10 mouse cellular contexts compared by ENCODE assay signal in genomic region chr13:48798256-48798771, GRCm38 (mm10).
A peak's percentile ranks its signal among the peaks of the same experiment; 100 is the strongest.
DNase-seq lines count a peak whose midpoint lies in the region; ATAC-seq and TF ChIP-seq lines count a peak whose summit lies in the region.
"Had no signal": no experiment of that assay in that cellular context is flagged by ENCODE, and none has a peak within 500 bp of the region (broad histone marks: within the 10 kb centered on the region; RNA-seq: fewer than 3 reads in every experiment).

No protein-coding gene starts in this region.

- no peak overlapping the region for H3K4me2 ChIP-seq in forebrain, embryonic 12.5 days
- H3K4me2 ChIP-seq in forebrain, embryonic 11.5 days (ENCODE audit: low read depth, low read length, severe bottlenecking): no peak overlapping the region
- no peak overlapping the region for H3K4me2 ChIP-seq in midbrain, embryonic 11.5 days
- H3K4me2 ChIP-seq in midbrain, embryonic 16.5 days (ENCODE audit: low read length): no peak overlapping the region
- no peak overlapping the region for H3K4me2 ChIP-seq in hindbrain, postnatal 0 days (ENCODE audit: low read depth, low read length)
- no peak overlapping the region for H3K4me2 ChIP-seq in stomach, embryonic 16.5 days (ENCODE audit: low read depth, low read length)
- H3K4me2 ChIP-seq: limb, embryonic 13.5 days had no signal

- TF ChIP-seq CTCF in hindbrain, postnatal 0 days (IDR thresholded peaks at IDR 0.05; ENCODE audit: low read depth): no peak

- DNase-seq in forebrain, embryonic 11.5 days (ENCODE audit: low spot score): no peak
- peak; percentile 87 for DNase-seq in midbrain, embryonic 11.5 days (ENCODE audit: low spot score, missing footprints)
- peak; percentile 37 for DNase-seq in hindbrain, postnatal 0 days (ENCODE audit: low spot score)
- DNase-seq in frontal cortex, postnatal 25 days (ENCODE audit: low spot score in 2 of 2): no peak
- DNase-seq in thymus, postnatal 10 days (ENCODE audit: low spot score in 2 of 2): no peak

- H3K9ac ChIP-seq in forebrain, embryonic 12.5 days: no peak overlapping the region
- no peak overlapping the region for H3K9ac ChIP-seq in forebrain, embryonic 11.5 days (ENCODE audit: low read length)
- no peak overlapping the region for H3K9ac ChIP-seq in midbrain, embryonic 11.5 days (ENCODE audit: low read length)
- no peak overlapping the region for H3K9ac ChIP-seq in midbrain, embryonic 16.5 days (ENCODE audit: low read depth, low read length)
- no peak overlapping the region for H3K9ac ChIP-seq in hindbrain, postnatal 0 days (replicated peaks; ENCODE audit: low read length)
- H3K9ac ChIP-seq in stomach, embryonic 16.5 days (ENCODE audit: low read length): no peak overlapping the region
- H3K9ac ChIP-seq: limb, embryonic 13.5 days had no signal

- peak; percentile 34; the same call in 1 of the 2 replicates for ATAC-seq in forebrain, embryonic 12.5 days (ENCODE audit: low FRiP score)
- no peak for ATAC-seq in forebrain, embryonic 11.5 days (replicated peaks; ENCODE audit: low FRiP score)
- ATAC-seq in midbrain, embryonic 11.5 days (ENCODE audit: low FRiP score): no peak
- ATAC-seq in midbrain, embryonic 16.5 days: no peak
- ATAC-seq in hindbrain, postnatal 0 days: peak; percentile 28; the same call in 1 of the 2 replicates
- peak; percentile 70 for ATAC-seq in stomach, embryonic 16.5 days (ENCODE audit: insufficient read depth, low FRiP score)
- ATAC-seq: CD4-positive, CD25-positive, alpha-beta regulatory T cell, adult 4 months had no signal

- H3K9me3 ChIP-seq in forebrain, embryonic 12.5 days: no peaks in the 10 kb centered on the region
- H3K9me3 ChIP-seq in forebrain, embryonic 11.5 days (ENCODE audit: control insufficient read depth, low read length): no peaks in the 10 kb centered on the region
- no peaks in the 10 kb centered on the region for H3K9me3 ChIP-seq in midbrain, embryonic 11.5 days (ENCODE audit: control insufficient read depth, low read length)
- no peaks in the 10 kb centered on the region for H3K9me3 ChIP-seq in midbrain, embryonic 16.5 days (replicated peaks; ENCODE audit: control insufficient read depth, low read length, poor library complexity, severe bottlenecking)
- H3K9me3 ChIP-seq in hindbrain, postnatal 0 days (ENCODE audit: low read length): no peaks in the 10 kb centered on the region
- H3K9me3 ChIP-seq in stomach, embryonic 16.5 days (replicated peaks; ENCODE audit: control insufficient read depth, low read length): no peaks in the 10 kb centered on the region
- H3K9me3 ChIP-seq: limb, embryonic 13.5 days had no signal

- WGBS in forebrain, embryonic 12.5 days: 44% methylated on average over 14 of the region's 14 CpGs
- WGBS in forebrain, embryonic 11.5 days: 53% methylated on average over 13 of the region's 14 CpGs
- WGBS in midbrain, embryonic 11.5 days: 65% methylated on average over 14 of the region's 14 CpGs
- 40% methylated on average over 13 of the region's 14 CpGs for WGBS in midbrain, embryonic 16.5 days
- 29% methylated on average over 13 of the region's 14 CpGs for WGBS in hindbrain, postnatal 0 days
- WGBS in stomach, embryonic 16.5 days: 27% methylated on average over 13 of the region's 14 CpGs

- H3K4me3 ChIP-seq in forebrain, embryonic 12.5 days (replicated peaks): no peak overlapping the region
- H3K4me3 ChIP-seq in forebrain, embryonic 11.5 days (ENCODE audit: low read depth, low read length): no peak overlapping the region
- H3K4me3 ChIP-seq in midbrain, embryonic 11.5 days (ENCODE audit: low read depth, low read length): no peak overlapping the region
- no peak overlapping the region for H3K4me3 ChIP-seq in midbrain, embryonic 16.5 days (ENCODE audit: low read depth, low read length)
- H3K4me3 ChIP-seq in hindbrain, postnatal 0 days (ENCODE audit: low read length): no peak overlapping the region
- H3K4me3 ChIP-seq in stomach, embryonic 16.5 days (replicated peaks; ENCODE audit: low read length): no peak overlapping the region
- H3K4me3 ChIP-seq: limb, embryonic 13.5 days had no signal

- no peak overlapping the region; the same call in 1 of the 2 replicates for H3K27ac ChIP-seq in forebrain, embryonic 12.5 days
- H3K27ac ChIP-seq in forebrain, embryonic 11.5 days (ENCODE audit: low read depth, low read length): no peak overlapping the region
- no peak overlapping the region for H3K27ac ChIP-seq in midbrain, embryonic 11.5 days (ENCODE audit: low read depth, low read length)
- no peak overlapping the region for H3K27ac ChIP-seq in midbrain, embryonic 16.5 days (ENCODE audit: low read length)
- H3K27ac ChIP-seq in hindbrain, postnatal 0 days: no peak overlapping the region
- H3K27ac ChIP-seq in stomach, embryonic 16.5 days (ENCODE audit: low read length): peak overlapping the region; percentile 53; the same call in 1 of the 2 replicates
- H3K27ac ChIP-seq: limb, embryonic 13.5 days had no signal

- peaks cover 21% of the 10 kb centered on the region for H3K36me3 ChIP-seq in forebrain, embryonic 12.5 days (replicated peaks)
- H3K36me3 ChIP-seq in forebrain, embryonic 11.5 days (ENCODE audit: control insufficient read depth, insufficient read depth, low read length): peaks cover 4% of the 10 kb centered on the region; the same call in 1 of the 2 replicates
- peaks cover 5% of the 10 kb centered on the region; the same call in 1 of the 2 replicates for H3K36me3 ChIP-seq in midbrain, embryonic 11.5 days (ENCODE audit: control insufficient read depth, insufficient read depth, low read length)
- H3K36me3 ChIP-seq in midbrain, embryonic 16.5 days (ENCODE audit: control insufficient read depth, insufficient read depth, low read length): peaks cover 7% of the 10 kb centered on the region; the same call in 1 of the 2 replicates
- peaks cover 8% of the 10 kb centered on the region; the same call in 1 of the 2 replicates for H3K36me3 ChIP-seq in hindbrain, postnatal 0 days (ENCODE audit: insufficient read depth, low read length)
- peaks cover 8% of the 10 kb centered on the region; the same call in 1 of the 2 replicates for H3K36me3 ChIP-seq in stomach, embryonic 16.5 days (ENCODE audit: control insufficient read depth, insufficient read depth, low read length)

- H3K4me1 ChIP-seq in forebrain, embryonic 12.5 days: peaks cover 8% of the 10 kb centered on the region; the same call in 1 of the 2 replicates
- no peaks in the 10 kb centered on the region for H3K4me1 ChIP-seq in forebrain, embryonic 11.5 days (replicated peaks; ENCODE audit: control insufficient read depth, insufficient read depth, low read length)
- no peaks in the 10 kb centered on the region for H3K4me1 ChIP-seq in midbrain, embryonic 11.5 days (ENCODE audit: control insufficient read depth, insufficient read depth, low read length)
- no peaks in the 10 kb centered on the region for H3K4me1 ChIP-seq in midbrain, embryonic 16.5 days (ENCODE audit: control insufficient read depth, insufficient read depth, low read length)
- H3K4me1 ChIP-seq in hindbrain, postnatal 0 days (ENCODE audit: insufficient read depth, low read length): no peaks in the 10 kb centered on the region
- H3K4me1 ChIP-seq in stomach, embryonic 16.5 days (ENCODE audit: control insufficient read depth, insufficient read depth, low read length): peaks cover 31% of the 10 kb centered on the region

- H3K27me3 ChIP-seq in forebrain, embryonic 12.5 days: no peaks in the 10 kb centered on the region
- H3K27me3 ChIP-seq in forebrain, embryonic 11.5 days (ENCODE audit: control insufficient read depth, insufficient read depth, low read length): no peaks in the 10 kb centered on the region
- H3K27me3 ChIP-seq in midbrain, embryonic 11.5 days (ENCODE audit: control insufficient read depth, insufficient read depth, low read length): no peaks in the 10 kb centered on the region
- H3K27me3 ChIP-seq in midbrain, embryonic 16.5 days (ENCODE audit: control insufficient read depth, insufficient read depth, low read depth, low read length): no peaks in the 10 kb centered on the region
- H3K27me3 ChIP-seq in hindbrain, postnatal 0 days (ENCODE audit: insufficient read depth, low read length): no peaks in the 10 kb centered on the region
- no peaks in the 10 kb centered on the region for H3K27me3 ChIP-seq in stomach, embryonic 16.5 days (ENCODE audit: control insufficient read depth, insufficient read depth, low read length)

Comparison
In these comparisons a context has a peak if more than half of its experiments do, and no peak if none do; other contexts are left out.
1. ATAC-seq: peak in forebrain, embryonic 12.5 days (single experiment), hindbrain, postnatal 0 days (single experiment) and stomach, embryonic 16.5 days (single experiment); none in forebrain, embryonic 11.5 days (single experiment), midbrain, embryonic 11.5 days (single experiment) and midbrain, embryonic 16.5 days (single experiment).
2. DNase-seq: peak in midbrain, embryonic 11.5 days (single experiment) and hindbrain, postnatal 0 days (single experiment); none in forebrain, embryonic 11.5 days (single experiment), frontal cortex, postnatal 25 days (0 of 2) and thymus, postnatal 10 days (0 of 2).